Mouse (Mus musculus) frontal cortex, adult 2 months (tissue): ENCODE data around the gene Ccdc106. TPM values are rescaled to one million over a fixed set of nuclear protein-coding genes. Genes with fewer than 3 reads are reported as not detected.

Source experiments
- DNase-seq, 2 experiments: peaks; one replicate each; pipeline ENCODE4 v3.0.0; 2022; ENCODE audit warnings: low spot score in 1 of 2; ENCODE audit errors: extremely low spot score in 1 of 2
- polyA plus RNA-seq: library from polyadenylated mRNA; depleted of rRNA; stranded (reverse); fragments of >200 nt; gene quantifications from 2 replicates; pipeline ENCODE4 v1.2.3, GENCODE M21; 2012

Gene Ccdc106
- polyA plus RNA-seq, 1 experiment = 81.7 TPM

GRCm38 (mm10) chr7:5047313-5047712, 27.0 kb downstream of the Ccdc106 start:
- DNase-seq = peak in 1 of 2 experiments; percentile 54

- peak in 1 of 2 experiments; percentile 72 for DNase-seq
Measured at GRCm38 (mm10) chr7:5051193-5052192, 31.1 kb downstream of the Ccdc106 start, which contains the start of gene Zfp580. Zfp580 (plus strand) TSS chr7:5051538.

GRCm38 (mm10) chr7:5052438-5052837, 32.1 kb downstream of the Ccdc106 start:
- no peak for DNase-seq

- no peak for DNase-seq
Measured at GRCm38 (mm10) chr7:5052931-5053343, 32.6 kb downstream of the Ccdc106 start.

- peak in 1 of 2 experiments; percentile 70 for DNase-seq
Measured at GRCm38 (mm10) chr7:5053456-5054179, 33.3 kb downstream of the Ccdc106 start.

- DNase-seq = peak in 1 of 2 experiments; percentile 67
Measured at GRCm38 (mm10) chr7:5056651-5057263, 36.4 kb downstream of the Ccdc106 start.

- no peak for DNase-seq
Measured at GRCm38 (mm10) chr7:5057381-5057780, 37.0 kb downstream of the Ccdc106 start.

GRCm38 (mm10) chr7:5057804-5058203, 37.5 kb downstream of the Ccdc106 start:
- no peak for DNase-seq

- DNase-seq = no peak
Measured at GRCm38 (mm10) chr7:5058631-5059030, 38.3 kb downstream of the Ccdc106 start.

- DNase-seq = no peak
Measured at GRCm38 (mm10) chr7:5059421-5059820, 39.1 kb downstream of the Ccdc106 start.

GRCm38 (mm10) chr7:5060239-5060731, 39.9 kb downstream of the Ccdc106 start:
- peak in 1 of 2 experiments; percentile 81 for DNase-seq

- DNase-seq = peak; percentile 96 to 100
Measured at GRCm38 (mm10) chr7:5060944-5061773, 40.8 kb downstream of the Ccdc106 start.

- peak; percentile 79 to 92 for DNase-seq
Measured at GRCm38 (mm10) chr7:5061774-5062359, 41.5 kb downstream of the Ccdc106 start, which contains the start of gene U2af2. U2af2 (plus strand) TSS chr7:5062143.

GRCm38 (mm10) chr7:5062360-5063001, 42.1 kb downstream of the Ccdc106 start:
- DNase-seq = no peak

GRCm38 (mm10) chr7:5064886-5065285, 44.5 kb downstream of the Ccdc106 start:
- no peak for DNase-seq

GRCm38 (mm10) chr7:5073586-5073985, 53.2 kb downstream of the Ccdc106 start:
- no peak for DNase-seq

- DNase-seq = no peak
Measured at GRCm38 (mm10) chr7:5074984-5075383, 54.6 kb downstream of the Ccdc106 start.

- no peak for DNase-seq
Measured at GRCm38 (mm10) chr7:5076931-5077330, 56.6 kb downstream of the Ccdc106 start.
